Mouse (Mus musculus) layer of hippocampus, adult 2 months (tissue): ENCODE data around the gene Olfr1044. TPM values are rescaled to one million over a fixed set of nuclear protein-coding genes. Genes with fewer than 3 reads are reported as not detected.
"Not testable (repeated sequence)": the region's sequence is repeated elsewhere in the genome, so short reads cannot be mapped to it uniquely, and the experiment has no call there.

Source experiments
- DNase-seq, 2 experiments: peaks; one replicate each; pipeline ENCODE4 v3.0.0; 2022; ENCODE audit warnings: low spot score in 2 of 2
- H3K27ac ChIP-seq: fragments of 200-600 bp; 2 replicates; pipeline ENCODE4 v1.8.1; 2022
- H3K4me3 ChIP-seq: fragments of 200-600 bp; 2 replicates; pipeline ENCODE4 v1.8.1; 2022; ENCODE audit warnings: mild to moderate bottlenecking
- CTCF ChIP-seq: fragments of 200-600 bp; conservative IDR thresholded peaks from 2 replicates; pipeline ENCODE4 v1.8.1; 2022; ENCODE audit warnings: antibody characterized with exemption, mild to moderate bottlenecking, moderate library complexity
- long read RNA-seq, 2 experiments: library from polyadenylated mRNA; stranded (forward); transcript quantifications; one replicate each; pipeline ENCODE4 v2.0.0; 2021; ENCODE audit warnings: borderline mapping rate in 2 of 2
- total RNA-seq, 2 experiments: library from RNA; stranded (reverse); gene quantifications; 2 replicates each; pipeline ENCODE4 v1.2.3; 2021

Gene Olfr1044
- total RNA-seq, result not detected
- long read RNA-seq, experiment 1, result 0 reads
- long read RNA-seq, experiment 2, result 0 reads

- no peak within 1 kb of the TSS for H3K4me3 ChIP-seq
These were observed at the start of gene Olfr1044 for GRCm38 (mm10) chr2:86177720-86178119. TSS of gene Olfr1044 (minus strand) at chr2:86177820.

DNA sequence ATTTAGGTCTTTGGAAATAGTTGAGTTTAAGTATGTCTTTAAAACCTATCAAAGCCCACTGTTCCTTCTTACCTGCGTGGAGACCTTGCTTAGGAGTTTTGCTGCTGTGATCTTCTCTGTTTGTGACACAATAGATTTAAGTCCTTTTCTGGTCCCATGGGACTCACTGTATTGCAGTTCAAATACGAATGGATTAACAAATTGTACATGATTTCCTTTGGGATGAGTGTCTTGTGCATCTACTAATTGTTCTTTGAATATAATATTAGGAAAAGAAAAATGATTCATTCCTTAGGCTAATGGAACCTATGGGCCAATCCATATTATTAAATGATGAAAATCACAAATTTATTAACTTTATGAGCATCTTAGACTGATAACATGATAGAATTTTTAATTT, 41.6 kb upstream of the Olfr1044 start, which contains the start of gene Olfr1046:
Gene Olfr1046 (minus strand): TSS at position 101 of the 400 bp plus-strand sequence.
- DNase-seq, result no peak
- no peak within 1 kb of the TSS for H3K4me3 ChIP-seq

More at GRCm38 (mm10) chr2:86177720-86178119, at the start of gene Olfr1044:
- H3K27ac ChIP-seq, result no peak within 1 kb of the TSS
- TF ChIP-seq CTCF, result no peak
- no peak for DNase-seq

GRCm38 (mm10) chr2:86202909-86203308, 25.3 kb upstream of the Olfr1044 start, which contains the start of gene Olfr1045:
TSS of gene Olfr1045 (minus strand) at chr2:86203009.
- no peak for TF ChIP-seq CTCF
- no peak within 1 kb of the TSS for H3K27ac ChIP-seq
- no peak within 1 kb of the TSS for H3K4me3 ChIP-seq
- DNase-seq, result no peak

More for the DNA sequence above, 41.6 kb upstream of the Olfr1044 start, which contains the start of gene Olfr1046:
- H3K27ac ChIP-seq, result no peak within 1 kb of the TSS
- no peak for TF ChIP-seq CTCF

GRCm38 (mm10) chr2:86195863-86196262, 18.2 kb upstream of the Olfr1044 start:
- no peak for TF ChIP-seq CTCF
- Histone ChIP-seq H3K4me3 (no peak overlapping the region), H3K27ac (no peak overlapping the region)
- no peak for DNase-seq

DNA sequence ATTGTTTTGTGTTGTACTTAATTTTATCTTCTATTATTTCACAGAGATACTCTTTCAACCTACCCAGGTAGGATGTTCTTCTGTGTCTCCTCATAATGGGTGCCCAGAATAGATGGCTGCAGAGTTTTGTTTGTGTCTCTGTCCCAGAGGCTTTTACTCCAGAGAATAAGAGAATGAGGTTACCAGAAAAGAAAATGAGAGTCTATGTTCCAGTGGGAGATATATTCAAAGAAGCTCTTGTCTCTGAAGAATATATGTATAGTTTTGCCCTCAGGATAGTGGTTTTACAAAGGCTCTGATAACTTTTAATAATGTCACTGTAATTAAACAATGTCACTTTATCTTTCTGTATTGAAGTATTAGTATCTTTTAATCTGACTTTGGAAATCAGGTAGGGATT, 8.0 kb upstream of the Olfr1044 start, which contains the start of gene Olfr52:
Gene Olfr52 (minus strand): TSS at position 101 of the 400 bp plus-strand sequence.
- H3K4me3 ChIP-seq, result no peak within 1 kb of the TSS
- no peak within 1 kb of the TSS for H3K27ac ChIP-seq
- DNase-seq, result no peak
- TF ChIP-seq CTCF, result no peak

DNA sequence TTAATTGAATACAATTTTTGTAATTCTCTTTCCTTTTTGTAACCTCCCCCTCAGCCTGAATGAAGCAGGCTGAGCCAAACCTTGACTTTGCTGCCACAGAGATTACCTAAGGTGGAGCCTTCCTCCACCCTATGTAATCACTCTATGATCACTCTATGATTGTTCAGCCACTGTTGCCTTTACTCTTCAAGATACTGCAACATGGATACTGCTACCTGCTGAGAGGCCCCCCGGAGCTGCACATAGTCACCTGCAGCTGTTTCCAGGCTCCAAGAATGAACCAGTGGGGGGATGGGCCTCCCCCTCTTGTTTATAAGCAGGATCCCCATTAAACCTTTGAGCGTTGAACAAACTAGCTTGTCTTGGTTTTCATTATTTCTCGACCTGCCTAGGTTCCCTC, 2.3 kb upstream of the Olfr1044 start:
- Histone ChIP-seq H3K4me3 (no peak overlapping the region), H3K27ac (no peak overlapping the region)
- DNase-seq, result no peak
- no peak for TF ChIP-seq CTCF

DNA sequence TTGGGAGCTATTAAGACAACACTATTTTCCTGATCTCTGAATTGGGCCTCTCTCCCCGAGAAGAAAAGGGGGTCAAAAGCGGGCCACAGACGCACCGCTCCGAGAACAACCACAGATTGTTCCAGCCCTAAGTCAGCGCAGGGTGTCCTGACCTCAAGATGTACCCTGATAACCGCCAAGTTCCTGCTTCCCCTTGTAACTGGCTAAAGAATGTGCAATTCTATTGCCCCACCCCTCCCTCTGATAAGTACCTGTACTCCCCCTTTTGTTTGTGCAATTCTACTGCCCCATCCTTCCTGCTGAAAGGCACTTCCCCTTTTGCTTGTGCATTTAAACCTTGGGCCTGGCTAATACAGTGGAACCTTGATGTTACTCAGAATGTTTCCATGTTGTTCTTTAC, 2.2 kb downstream of the Olfr1044 start:
- not testable (repeated sequence) for H3K27ac ChIP-seq, DNase-seq, H3K4me3 ChIP-seq

- Histone ChIP-seq H3K4me3 (no peak within 1 kb of the TSS), H3K27ac (no peak within 1 kb of the TSS)
- no peak for TF ChIP-seq CTCF
- DNase-seq, result no peak
These were observed 10.2 kb downstream of the Olfr1044 start, which contains the start of gene Olfr1043 for GRCm38 (mm10) chr2:86167422-86167821. TSS of gene Olfr1043 (minus strand) at chr2:86167522.

DNA sequence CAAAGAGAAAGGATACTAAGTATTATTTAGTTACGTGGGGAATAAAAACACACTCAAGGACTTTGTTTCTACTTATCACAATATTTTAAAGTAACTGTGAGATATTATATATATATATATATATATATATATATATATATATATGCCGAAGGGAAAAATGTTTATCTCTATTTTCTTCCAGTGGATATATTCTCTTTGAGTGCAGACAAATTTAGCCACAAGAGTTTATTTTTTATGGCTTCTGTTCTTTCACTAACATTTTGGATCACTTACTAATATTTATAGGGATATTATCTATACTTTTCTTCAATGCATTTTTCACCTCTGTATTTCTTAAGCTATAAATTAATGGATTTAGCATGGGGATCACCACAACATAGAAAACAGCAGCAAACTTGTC, 15.9 kb downstream of the Olfr1044 start, which contains the start of gene Olfr1042:
Gene Olfr1042 (minus strand): TSS at position 101 of the 400 bp plus-strand sequence.
- DNase-seq, result no peak
- no peak within 1 kb of the TSS for H3K4me3 ChIP-seq
- H3K27ac ChIP-seq, result no peak within 1 kb of the TSS
- no peak for TF ChIP-seq CTCF

DNA sequence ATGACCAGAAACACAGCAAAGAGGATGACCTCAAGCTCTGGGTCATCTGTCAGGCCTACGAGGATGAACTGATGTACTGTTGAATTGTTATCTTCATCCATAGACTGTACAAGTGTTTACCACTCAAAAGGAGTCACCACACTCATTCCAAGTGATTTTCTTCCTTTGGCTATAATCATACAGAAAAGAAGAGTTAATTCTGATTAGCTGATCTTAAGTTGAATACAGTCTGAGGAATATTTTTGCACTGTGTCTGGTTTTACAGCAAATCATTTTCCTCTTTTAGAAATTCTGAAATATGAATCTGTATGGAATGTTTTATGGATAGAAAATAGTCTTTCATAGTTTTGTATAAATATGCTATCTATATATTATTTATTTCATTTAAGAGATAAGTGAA, 31.0 kb downstream of the Olfr1044 start, which contains the start of gene Olfr1040:
Gene Olfr1040 (minus strand): TSS at position 101 of the 400 bp plus-strand sequence.
- no peak for DNase-seq
- no peak within 1 kb of the TSS for H3K4me3 ChIP-seq
- no peak for TF ChIP-seq CTCF
- H3K27ac ChIP-seq, result no peak within 1 kb of the TSS

- no peak for DNase-seq
- Histone ChIP-seq H3K4me3 (no peak within 1 kb of the TSS), H3K27ac (no peak within 1 kb of the TSS)
- TF ChIP-seq CTCF, result no peak
These were observed 41.8 kb downstream of the Olfr1044 start, which contains the start of gene Olfr1039 for GRCm38 (mm10) chr2:86135828-86136227. TSS of gene Olfr1039 (minus strand) at chr2:86135928.

Other genes with a start within 250 kb of the Olfr1044 start
- under 1 TPM in 1 of 2 experiments, not detected in 1; 0.10 TPM for gene Olfr1028, start 227.4 kb downstream of the Olfr1044 start, total RNA-seq
- gene Olfr1029, start 203.9 kb downstream of the Olfr1044 start, total RNA-seq, result not detected
- not detected for gene Olfr1030, start 198.5 kb downstream of the Olfr1044 start, total RNA-seq
- not detected for gene Olfr1031, start 187.5 kb downstream of the Olfr1044 start, total RNA-seq
- not detected for gene Olfr1032, start 172.3 kb downstream of the Olfr1044 start, total RNA-seq
- not detected for gene Olfr1033, start 157.2 kb downstream of the Olfr1044 start, total RNA-seq
- not detected for gene Olfr1034, start 132.0 kb downstream of the Olfr1044 start, total RNA-seq
- gene Olfr1036, start 103.8 kb downstream of the Olfr1044 start, total RNA-seq, result not detected
- not detected for gene Olfr1037, start 90.4 kb downstream of the Olfr1044 start, total RNA-seq
- gene Olfr1039, start 41.9 kb downstream of the Olfr1044 start, total RNA-seq, result not detected
- not detected for gene Olfr1040, start 31.1 kb downstream of the Olfr1044 start, total RNA-seq
- not detected for gene Olfr1042, start 16.0 kb downstream of the Olfr1044 start, total RNA-seq
- gene Olfr1043, start 10.3 kb downstream of the Olfr1044 start, total RNA-seq, result not detected
- not detected for gene Olfr52, start 7.9 kb upstream of the Olfr1044 start, total RNA-seq
- not detected for gene Olfr1045, start 25.2 kb upstream of the Olfr1044 start, total RNA-seq
- gene Olfr1046, start 41.5 kb upstream of the Olfr1044 start, total RNA-seq, result not detected
- not detected for gene Olfr1047, start 53.6 kb upstream of the Olfr1044 start, total RNA-seq
- gene Olfr1048, start 62.5 kb upstream of the Olfr1044 start, total RNA-seq, result not detected
- gene Olfr1049, start 80.5 kb upstream of the Olfr1044 start, total RNA-seq, result not detected
- not detected for gene Olfr1051, start 101.3 kb upstream of the Olfr1044 start, total RNA-seq
- not detected for gene Olfr1052, start 114.6 kb upstream of the Olfr1044 start, total RNA-seq
- not detected for gene Olfr1053, start 137.5 kb upstream of the Olfr1044 start, total RNA-seq
- not detected for gene Olfr1054, start 157.6 kb upstream of the Olfr1044 start, total RNA-seq
- not detected for gene Olfr1055, start 172.5 kb upstream of the Olfr1044 start, total RNA-seq
- not detected for gene Olfr1056, start 184.6 kb upstream of the Olfr1044 start, total RNA-seq
- not detected for gene Olfr1057, start 200.6 kb upstream of the Olfr1044 start, total RNA-seq
- gene Olfr1058, start 210.7 kb upstream of the Olfr1044 start, total RNA-seq, result not detected
- not detected for gene Olfr1061, start 236.2 kb upstream of the Olfr1044 start, total RNA-seq
- not detected for gene Olfr1062, start 248.9 kb upstream of the Olfr1044 start, total RNA-seq